Mouse (Mus musculus): ENCODE data around the gene Gm4450. TPM values are rescaled to one million over a fixed set of nuclear protein-coding genes. Genes with fewer than 3 reads are reported as not detected.
"Not testable (repeated sequence)": the region's sequence is repeated elsewhere in the genome, so short reads cannot be mapped to it uniquely, and the experiment has no call there.

Gm4450 gene
- polyA plus RNA-seq, 2 experiments: not detected

GRCm38 (mm10) chr3:98414296-98414695 is 42.6 kb downstream of the Gm4450 start:
- Histone ChIP-seq H3K27ac (replicated peaks; ENCODE audit: low read depth, low read length) (no peak overlapping the region), H3K9ac (ENCODE audit: low read depth, low read length, severe bottlenecking) (no peak overlapping the region), H3K4me3 (replicated peaks; ENCODE audit: low read length) (no peak overlapping the region), H3K27me3 (ENCODE audit: control insufficient read depth, insufficient read depth, low read length) (no peaks in the 10 kb centered on the region), H3K36me3 (ENCODE audit: control insufficient read depth, insufficient read depth, low read length) (no peaks in the 10 kb centered on the region), H3K9me3 (ENCODE audit: control insufficient read depth, low read length) (no peaks in the 10 kb centered on the region), H3K4me2 (replicated peaks; ENCODE audit: low read depth, low read length, severe bottlenecking) (no peak overlapping the region), H3K4me1 (ENCODE audit: control insufficient read depth, insufficient read depth, low read length) (peaks cover 4% of the 10 kb centered on the region; the same call in 1 of the 2 replicates)
- no peak for DNase-seq (ENCODE audit: low spot score)
- 88% methylated on average over 3 of the region's 3 CpGs for WGBS
- no peak for ATAC-seq (ENCODE audit: low FRiP score, low read depth)
- TF ChIP-seq POLR2A (IDR thresholded peaks at IDR 0.05; ENCODE audit: borderline replicate concordance, extremely low read depth, insufficient read depth, insufficient read length): no peak

GRCm38 (mm10) chr3:98413733-98414132 is 43.2 kb downstream of the Gm4450 start:
- H3K9me3 ChIP-seq (ENCODE audit: control insufficient read depth, low read length): no peaks in the 10 kb centered on the region
- no peaks in the 10 kb centered on the region for H3K27me3 ChIP-seq (ENCODE audit: control insufficient read depth, insufficient read depth, low read length)
- no peak overlapping the region for H3K4me2 ChIP-seq (replicated peaks; ENCODE audit: low read depth, low read length, severe bottlenecking)
- no peak for ATAC-seq (ENCODE audit: low FRiP score, low read depth)
- no peak for TF ChIP-seq POLR2A (IDR thresholded peaks at IDR 0.05; ENCODE audit: borderline replicate concordance, extremely low read depth, insufficient read depth, insufficient read length)
- WGBS: 74% methylated on average over 2 of the region's 2 CpGs
- no peaks in the 10 kb centered on the region for H3K36me3 ChIP-seq (ENCODE audit: control insufficient read depth, insufficient read depth, low read length)
- H3K9ac ChIP-seq (ENCODE audit: low read depth, low read length, severe bottlenecking): no peak overlapping the region
- no peak overlapping the region for H3K4me3 ChIP-seq (replicated peaks; ENCODE audit: low read length)
- peaks cover 4% of the 10 kb centered on the region; the same call in 1 of the 2 replicates for H3K4me1 ChIP-seq (ENCODE audit: control insufficient read depth, insufficient read depth, low read length)
- no peak for DNase-seq (ENCODE audit: low spot score)
- H3K27ac ChIP-seq (replicated peaks; ENCODE audit: low read depth, low read length): no peak overlapping the region

GRCm38 (mm10) chr3:98410619-98411580 is 46.0 kb downstream of the Gm4450 start:
- not testable (repeated sequence) for H3K27me3 ChIP-seq (ENCODE audit: control insufficient read depth, insufficient read depth, low read length); H3K9me3 ChIP-seq (ENCODE audit: control insufficient read depth, low read length); H3K27ac ChIP-seq (replicated peaks; ENCODE audit: low read depth, low read length); H3K4me2 ChIP-seq (replicated peaks; ENCODE audit: low read depth, low read length, severe bottlenecking); DNase-seq (ENCODE audit: low spot score); H3K4me3 ChIP-seq (replicated peaks; ENCODE audit: low read length); H3K4me1 ChIP-seq (ENCODE audit: control insufficient read depth, insufficient read depth, low read length); H3K9ac ChIP-seq (ENCODE audit: low read depth, low read length, severe bottlenecking); H3K36me3 ChIP-seq (ENCODE audit: control insufficient read depth, insufficient read depth, low read length)
- ATAC-seq (ENCODE audit: low FRiP score, low read depth): peak; percentile 85; the same call in 1 of the 2 replicates
- WGBS: 90% methylated on average over 16 of the region's 27 CpGs

- not testable (repeated sequence) for H3K27ac ChIP-seq (replicated peaks; ENCODE audit: low read depth, low read length); DNase-seq (ENCODE audit: low spot score); ATAC-seq (ENCODE audit: low FRiP score, low read depth); H3K27me3 ChIP-seq (ENCODE audit: control insufficient read depth, insufficient read depth, low read length); H3K4me3 ChIP-seq (replicated peaks; ENCODE audit: low read length); H3K36me3 ChIP-seq (ENCODE audit: control insufficient read depth, insufficient read depth, low read length); H3K9me3 ChIP-seq (ENCODE audit: control insufficient read depth, low read length); H3K4me1 ChIP-seq (ENCODE audit: control insufficient read depth, insufficient read depth, low read length); H3K4me2 ChIP-seq (replicated peaks; ENCODE audit: low read depth, low read length, severe bottlenecking); H3K9ac ChIP-seq (ENCODE audit: low read depth, low read length, severe bottlenecking)
- 65% methylated on average over 5 of the region's 5 CpGs for WGBS
Measured at GRCm38 (mm10) chr3:98407261-98407780, 49.6 kb downstream of the Gm4450 start.

GRCm38 (mm10) chr3:98406569-98407144 is 50.3 kb downstream of the Gm4450 start:
- not testable (repeated sequence) for DNase-seq (ENCODE audit: low spot score); H3K27ac ChIP-seq (replicated peaks; ENCODE audit: low read depth, low read length); ATAC-seq (ENCODE audit: low FRiP score, low read depth); H3K4me3 ChIP-seq (replicated peaks; ENCODE audit: low read length); H3K9me3 ChIP-seq (ENCODE audit: control insufficient read depth, low read length); H3K36me3 ChIP-seq (ENCODE audit: control insufficient read depth, insufficient read depth, low read length); H3K4me2 ChIP-seq (replicated peaks; ENCODE audit: low read depth, low read length, severe bottlenecking); H3K4me1 ChIP-seq (ENCODE audit: control insufficient read depth, insufficient read depth, low read length); H3K27me3 ChIP-seq (ENCODE audit: control insufficient read depth, insufficient read depth, low read length); H3K9ac ChIP-seq (ENCODE audit: low read depth, low read length, severe bottlenecking)
- WGBS: 74% methylated on average over 12 of the region's 12 CpGs

- H3K9ac ChIP-seq (ENCODE audit: low read depth, low read length, severe bottlenecking); H3K9me3 ChIP-seq (ENCODE audit: control insufficient read depth, low read length); H3K4me3 ChIP-seq (replicated peaks; ENCODE audit: low read length); ATAC-seq (ENCODE audit: low FRiP score, low read depth); H3K27me3 ChIP-seq (ENCODE audit: control insufficient read depth, insufficient read depth, low read length); H3K27ac ChIP-seq (replicated peaks; ENCODE audit: low read depth, low read length); H3K4me2 ChIP-seq (replicated peaks; ENCODE audit: low read depth, low read length, severe bottlenecking); H3K36me3 ChIP-seq (ENCODE audit: control insufficient read depth, insufficient read depth, low read length); DNase-seq (ENCODE audit: low spot score); H3K4me1 ChIP-seq (ENCODE audit: control insufficient read depth, insufficient read depth, low read length): not testable (repeated sequence)
- 96% methylated on average over 3 of the region's 6 CpGs for WGBS
Measured at GRCm38 (mm10) chr3:98405877-98406276, 51.0 kb downstream of the Gm4450 start.

- not testable (repeated sequence) for H3K36me3 ChIP-seq (ENCODE audit: control insufficient read depth, insufficient read depth, low read length); H3K4me2 ChIP-seq (replicated peaks; ENCODE audit: low read depth, low read length, severe bottlenecking); H3K4me1 ChIP-seq (ENCODE audit: control insufficient read depth, insufficient read depth, low read length); H3K27ac ChIP-seq (replicated peaks; ENCODE audit: low read depth, low read length); H3K9me3 ChIP-seq (ENCODE audit: control insufficient read depth, low read length); H3K27me3 ChIP-seq (ENCODE audit: control insufficient read depth, insufficient read depth, low read length); H3K4me3 ChIP-seq (replicated peaks; ENCODE audit: low read length); H3K9ac ChIP-seq (ENCODE audit: low read depth, low read length, severe bottlenecking); ATAC-seq (ENCODE audit: low FRiP score, low read depth); DNase-seq (ENCODE audit: low spot score)
- WGBS: 93% methylated on average over 7 of the region's 9 CpGs
Measured at GRCm38 (mm10) chr3:98404268-98404895, 52.5 kb downstream of the Gm4450 start.
